ENCODE assay signal across 16 mouse cellular contexts in genomic region chr8:72883033-72883432, GRCm38 (mm10).
"Had no signal": no experiment of that assay in that cellular context is flagged by ENCODE, and none has a peak within 500 bp of the region (broad histone marks: within the 10 kb centered on the region; RNA-seq: fewer than 3 reads in every experiment).

No protein-coding gene starts in this region.

- DNase-seq: retina, postnatal 1 day; right cerebral cortex, adult 18-20 months; right cerebral cortex, postnatal 14 days; right cerebral cortex, postnatal 25 days; right cerebral cortex, postnatal 4 days; spleen, adult 18-20 months; thymus, adult 18-20 months; thymus, adult 2 months; thymus, postnatal 14 days; thymus, postnatal 25 days; thymus, postnatal 36 days; thymus, postnatal 4 days had no signal

- H3K36me3 ChIP-seq: stomach, embryonic 15.5 days had no signal

- H3K9me3 ChIP-seq: neural tube, embryonic 13.5 days; neural tube, embryonic 15.5 days; stomach, embryonic 15.5 days had no signal

- H3K4me3 ChIP-seq: neural tube, embryonic 13.5 days; neural tube, embryonic 15.5 days; stomach, embryonic 15.5 days had no signal

- H3K4me1 ChIP-seq: neural tube, embryonic 13.5 days; neural tube, embryonic 15.5 days; stomach, embryonic 15.5 days had no signal

- H3K4me2 ChIP-seq: neural tube, embryonic 13.5 days; neural tube, embryonic 15.5 days; stomach, embryonic 15.5 days had no signal

- H3K27ac ChIP-seq: neural tube, embryonic 13.5 days; neural tube, embryonic 15.5 days; stomach, embryonic 15.5 days; stomach, postnatal 0 days had no signal

- H3K27me3 ChIP-seq: neural tube, embryonic 13.5 days; neural tube, embryonic 15.5 days; stomach, embryonic 15.5 days had no signal
